Mouse (Mus musculus) MEL (cell line): ENCODE measurements around the gene Ano10. TPM values are rescaled to one million over a fixed set of nuclear protein-coding genes. Genes with fewer than 3 reads are reported as not detected.

Experiments used
- DNase-seq: peaks from one replicate; pipeline ENCODE4 v3.0.0; 2011; ENCODE audit warnings: low read depth, low spot score
- H3K27ac ChIP-seq: 2 replicates; pipeline ENCODE4 v1.5.1; 2012; ENCODE audit warnings: low read depth, mild to moderate bottlenecking, control low read depth, low read length, moderate library complexity; ENCODE audit not compliant: control insufficient read depth
- H3K27me3 ChIP-seq, 2 experiments: fragments of 150-350 bp in 1 of 2; sonication (generic) in 1 of 2; 2 replicates each; pipeline ENCODE4 v1.6.1; 2012; ENCODE audit warnings: low read length in 2 of 2, mild to moderate bottlenecking in 2 of 2, improper control_type of control experiment in 1 of 2, moderate library complexity in 1 of 2; ENCODE audit not compliant: insufficient read depth in 2 of 2, control insufficient read depth in 1 of 2
- H3K36me3 ChIP-seq, 2 experiments: 2 replicates each; pipeline ENCODE4 v1.6.1; 2012 to 2014; ENCODE audit warnings: low read length in 2 of 2, improper control_type of control experiment in 1 of 2, inconsistent platforms in 1 of 2, mild to moderate bottlenecking in 1 of 2; ENCODE audit not compliant: insufficient read depth in 2 of 2, control insufficient read depth in 1 of 2
- H3K4me1 ChIP-seq, 2 experiments: fragments of 150-350 bp in 1 of 2; sonication (generic) in 1 of 2; 2 replicates each; pipeline ENCODE4 v1.6.1; 2012; ENCODE audit warnings: low read length in 2 of 2, improper control_type of control experiment in 1 of 2, mild to moderate bottlenecking in 1 of 2; ENCODE audit not compliant: insufficient read depth in 2 of 2, control insufficient read depth in 1 of 2
- H3K4me3 ChIP-seq, 2 experiments: fragments of 150-350 bp in 1 of 2; sonication (generic) in 1 of 2; 2 replicates each; pipeline ENCODE4 v1.5.1; 2012; ENCODE audit warnings: low read depth in 2 of 2, low read length in 2 of 2, mild to moderate bottlenecking in 2 of 2, moderate library complexity in 2 of 2, control low read depth in 1 of 2, improper control_type of control experiment in 1 of 2; ENCODE audit not compliant: control insufficient read depth in 1 of 2, insufficient read depth in 1 of 2
- H3K79me2 ChIP-seq: 2 replicates; pipeline ENCODE4 v1.6.1; 2012; ENCODE audit warnings: mild to moderate bottlenecking, low read length, moderate library complexity; ENCODE audit not compliant: control insufficient read depth, poor library complexity, insufficient read depth
- H3K9ac ChIP-seq: 2 replicates; pipeline ENCODE4 v1.6.1; 2012; ENCODE audit warnings: low read depth, mild to moderate bottlenecking, control low read depth, low read length, moderate library complexity; ENCODE audit not compliant: control insufficient read depth, poor library complexity, severe bottlenecking
- H3K9me3 ChIP-seq: fragments of 150-350 bp; sonication (generic); replicated peaks from 2 replicates; pipeline ENCODE4 v1.6.1; 2012; ENCODE audit warnings: mild to moderate bottlenecking, low read length, improper control_type of control experiment, moderate library complexity; ENCODE audit not compliant: insufficient read depth
- BHLHE40 ChIP-seq: IDR thresholded peaks from 2 replicates; pipeline ENCODE4 v1.6.1; 2012; ENCODE audit warnings: low read depth, mild to moderate bottlenecking, inconsistent platforms, low read length, improper control_type of control experiment, borderline replicate concordance
- E2F4 ChIP-seq: IDR thresholded peaks from 2 replicates; pipeline ENCODE4 v1.6.1; 2011; ENCODE audit warnings: low read depth, low read length, improper control_type of control experiment, borderline replicate concordance
- ELF1 ChIP-seq: IDR thresholded peaks from 2 replicates; pipeline ENCODE4 v1.6.1; 2014; ENCODE audit warnings: low read depth, mild to moderate bottlenecking, inconsistent platforms, low read length, improper control_type of control experiment, moderate library complexity
- EP300 ChIP-seq, 2 experiments: IDR thresholded peaks; 2 replicates each; pipeline ENCODE4 v1.6.1; 2011; ENCODE audit warnings: improper control_type of control experiment in 2 of 2, low read length in 2 of 2, low read depth in 1 of 2, mild to moderate bottlenecking in 1 of 2
- ETS1 ChIP-seq: IDR thresholded peaks from 2 replicates; pipeline ENCODE4 v1.6.1; 2012; ENCODE audit warnings: low read depth, mild to moderate bottlenecking, inconsistent platforms, low read length, improper control_type of control experiment, moderate library complexity
- GATA1 ChIP-seq: IDR thresholded peaks from 2 replicates; pipeline ENCODE4 v1.6.1; 2011; ENCODE audit warnings: low read depth, low read length, improper control_type of control experiment
- HCFC1 ChIP-seq: IDR thresholded peaks from 2 replicates; pipeline ENCODE4 v1.6.1; 2012; ENCODE audit warnings: low read depth, mild to moderate bottlenecking, inconsistent platforms, low read length, improper control_type of control experiment, moderate library complexity
- KAT2A ChIP-seq: conservative IDR thresholded peaks from 2 replicates; pipeline ENCODE4 v1.6.1; 2012; ENCODE audit warnings: low read depth, low read length, improper control_type of control experiment, inconsistent platforms
- MAZ ChIP-seq: IDR thresholded peaks from 2 replicates; pipeline ENCODE4 v1.6.1; 2012; ENCODE audit warnings: low read depth, mild to moderate bottlenecking, inconsistent platforms, low read length, improper control_type of control experiment
- MXI1 ChIP-seq: IDR thresholded peaks from 2 replicates; pipeline ENCODE4 v1.6.1; 2011; ENCODE audit warnings: mild to moderate bottlenecking, low read depth, low read length, improper control_type of control experiment
- MYB ChIP-seq: IDR thresholded peaks from 2 replicates; pipeline ENCODE4 v1.6.1; 2011; ENCODE audit warnings: mild to moderate bottlenecking, low read depth, low read length, improper control_type of control experiment
- MYC ChIP-seq: IDR thresholded peaks from 2 replicates; pipeline ENCODE4 v1.6.1; 2011; ENCODE audit warnings: low read depth, mild to moderate bottlenecking, low read length, improper control_type of control experiment, moderate library complexity
- NELFE ChIP-seq: IDR thresholded peaks from 2 replicates; pipeline ENCODE4 v1.6.1; 2011; ENCODE audit warnings: low read depth, low read length, improper control_type of control experiment
- POLR2AphosphoS2 ChIP-seq: IDR thresholded peaks from 2 replicates; pipeline ENCODE4 v1.6.1; 2011; ENCODE audit warnings: low read length, improper control_type of control experiment
- POLR2AphosphoS5 ChIP-seq: IDR thresholded peaks from 2 replicates; pipeline ENCODE4 v1.6.1; 2012; ENCODE audit warnings: low read depth, borderline replicate concordance, mild to moderate bottlenecking, inconsistent platforms, low read length, moderate library complexity, mixed read lengths
- RCOR1 ChIP-seq: IDR thresholded peaks from 2 replicates; pipeline ENCODE4 v1.6.1; 2012; ENCODE audit warnings: low read depth, mild to moderate bottlenecking, inconsistent platforms, low read length, improper control_type of control experiment
- SIN3A ChIP-seq: IDR thresholded peaks from 2 replicates; pipeline ENCODE4 v1.6.1; 2012; ENCODE audit warnings: low read length, improper control_type of control experiment, inconsistent platforms
- SMC3 ChIP-seq: IDR thresholded peaks from 2 replicates; pipeline ENCODE4 v1.6.1; 2011; ENCODE audit warnings: low read depth, low read length, improper control_type of control experiment
- TBP ChIP-seq: IDR thresholded peaks from 2 replicates; pipeline ENCODE4 v1.8.0; 2011; ENCODE audit warnings: low read depth, low read length, improper control_type of control experiment
- TCF12 ChIP-seq: IDR thresholded peaks from 2 replicates; pipeline ENCODE4 v1.6.1; 2014; ENCODE audit warnings: low read depth, mild to moderate bottlenecking, inconsistent platforms, low read length, improper control_type of control experiment, moderate library complexity
- USF1 ChIP-seq: IDR thresholded peaks from 2 replicates; pipeline ENCODE4 v1.6.1; 2014; ENCODE audit warnings: low read depth, mild to moderate bottlenecking, inconsistent platforms, low read length, improper control_type of control experiment, moderate library complexity
- USF2 ChIP-seq, 2 experiments: IDR thresholded peaks; 2 replicates each; pipeline ENCODE4 v1.6.1; 2011 to 2012; ENCODE audit warnings: improper control_type of control experiment in 2 of 2, low read length in 2 of 2, borderline replicate concordance in 1 of 2, inconsistent platforms in 1 of 2, low read depth in 1 of 2, mild to moderate bottlenecking in 1 of 2; ENCODE audit not compliant: insufficient read depth in 1 of 2
- ZKSCAN1 ChIP-seq: IDR thresholded peaks from 2 replicates; pipeline ENCODE4 v1.6.1; 2012; ENCODE audit warnings: low read depth, mild to moderate bottlenecking, inconsistent platforms, low read length, improper control_type of control experiment, moderate library complexity
- ZNF384 ChIP-seq: IDR thresholded peaks from 2 replicates; pipeline ENCODE4 v1.6.1; 2012; ENCODE audit warnings: low read depth, mild to moderate bottlenecking, inconsistent platforms, low read length, improper control_type of control experiment
- polyA plus RNA-seq, 2 experiments: library from polyadenylated mRNA; stranded (reverse) in 1 of 2; unstranded in 1 of 2; fragments of >175 nt in 1 of 2; fragments of >200 nt in 1 of 2; gene quantifications; 2 replicates each; pipeline versions ENCODE4 v1.2.1 to v1.2.4; 2012; ENCODE audit warnings: low replicate concordance in 2 of 2, low read depth in 1 of 2; ENCODE audit not compliant: insufficient read length in 2 of 2, insufficient read depth in 1 of 2, missing spikeins in 1 of 2
- total RNA-seq: library from RNA; depleted of rRNA; stranded (reverse); fragments of 300-350 nt; gene quantifications from 2 replicates; pipeline ENCODE4 v1.2.3, GENCODE M21; 2012

Ano10 gene
- total and polyA plus RNA-seq, 3 experiments = 0.54 to 3.1 TPM; not detected in 1

DNA sequence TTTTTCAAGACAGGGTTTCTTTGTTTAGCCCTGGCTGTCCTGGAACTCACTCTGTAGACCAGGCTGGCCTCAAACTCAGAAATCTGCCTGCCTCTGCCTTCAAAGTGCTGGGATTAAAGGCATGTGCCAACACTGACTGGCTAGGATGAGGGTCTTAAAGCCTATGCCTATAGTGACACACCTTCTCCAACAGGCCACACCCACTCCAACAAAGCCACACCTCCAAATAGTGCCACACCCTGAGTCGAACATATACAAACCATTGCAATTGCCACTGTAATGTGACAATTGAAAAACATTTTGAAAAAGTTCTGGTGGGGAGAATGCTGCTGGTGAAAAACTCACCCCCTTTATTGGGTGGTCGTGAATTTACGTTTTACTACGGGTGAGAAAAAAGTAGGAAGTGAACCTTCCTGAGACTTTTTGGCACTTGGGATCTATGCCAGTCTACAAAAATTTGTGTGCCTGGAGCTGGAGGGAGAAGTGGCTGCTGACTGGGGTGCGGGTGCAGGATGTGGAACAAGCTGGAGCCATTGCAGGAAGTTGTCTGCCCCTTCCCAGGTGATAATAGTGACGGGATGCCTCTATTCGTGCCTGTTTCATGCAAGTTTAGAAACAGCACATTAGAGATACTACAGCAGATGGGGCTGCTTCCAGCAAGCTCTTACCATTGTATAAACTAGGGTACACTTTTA lies 18.2 kb upstream of the Ano10 start:
- TF ChIP-seq ZNF384 (no peak), BHLHE40 (no peak), POLR2AphosphoS2 (no peak), KAT2A (no peak), POLR2AphosphoS5 (no peak), GATA1 (no peak), MAZ (no peak), MXI1 (no peak), USF1 (no peak), E2F4 (no peak), ETS1 (no peak), ELF1 (no peak), TBP (no peak), SMC3 (no peak), SIN3A (no peak), MYB (no peak), HCFC1 (no peak), MYC (no peak)
- H3K27me3 ChIP-seq = peaks cover 0 to under 1% of the 10 kb centered on the region in 2 experiments; a peak in 2 of 4 replicates
- H3K9me3 ChIP-seq = no peaks in the 10 kb centered on the region
- peaks cover 0 to 13% of the 10 kb centered on the region in 2 experiments; a peak in 2 of 4 replicates for H3K36me3 ChIP-seq
- no peak overlapping the region for H3K4me3 ChIP-seq
- no peak overlapping the region for H3K27ac ChIP-seq
- no peak overlapping the region for H3K9ac ChIP-seq
- no peaks in the 10 kb centered on the region for H3K79me2 ChIP-seq
- peaks cover 0 to 17% of the 10 kb centered on the region in 2 experiments; a peak in 2 of 4 replicates for H3K4me1 ChIP-seq
- DNase-seq = peak; percentile 11

DNA sequence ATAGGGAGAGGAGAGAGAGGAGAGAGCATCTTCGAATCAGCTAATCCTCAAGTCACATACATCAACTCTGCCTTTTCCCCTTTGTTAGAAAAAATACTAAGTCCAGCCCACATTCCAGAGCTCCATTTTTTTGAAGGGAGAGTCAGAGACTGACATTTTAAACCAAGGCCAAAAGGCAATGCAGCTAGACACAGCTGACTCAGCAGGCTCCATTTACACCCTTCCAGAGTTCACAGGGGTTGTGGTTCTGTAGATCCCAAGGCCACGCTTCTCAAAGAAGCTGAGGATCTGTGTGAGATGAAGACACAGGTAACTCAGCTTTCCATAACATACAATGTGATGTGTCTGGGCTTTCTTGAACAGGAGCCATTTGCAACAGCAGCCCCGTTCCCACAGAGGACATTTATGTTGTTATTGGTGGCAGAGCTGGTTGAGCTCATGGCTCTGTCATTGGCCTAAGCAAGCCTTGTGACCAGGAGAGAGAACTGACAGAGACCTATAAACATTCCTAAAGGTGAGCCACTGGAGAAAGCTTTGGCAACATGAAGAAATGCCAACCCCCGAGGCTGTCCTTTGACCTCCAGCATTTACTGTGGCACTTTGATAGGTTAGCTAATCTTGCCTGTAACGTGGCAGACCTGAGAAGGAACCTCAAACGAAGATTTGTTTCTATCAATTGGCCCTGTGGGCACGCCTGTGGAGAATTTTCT lies 17.0 kb upstream of the Ano10 start:
- no peaks in the 10 kb centered on the region for H3K9me3 ChIP-seq
- H3K79me2 ChIP-seq = no peaks in the 10 kb centered on the region
- peaks cover 0 to 17% of the 10 kb centered on the region in 2 experiments; a peak in 2 of 4 replicates for H3K4me1 ChIP-seq
- peaks cover 0 to 13% of the 10 kb centered on the region in 2 experiments; a peak in 2 of 4 replicates for H3K36me3 ChIP-seq
- DNase-seq = peak; percentile 18
- peak overlapping the region; percentile 82; the same call in 1 of the 2 replicates for H3K9ac ChIP-seq
- peaks cover 0 to 2% of the 10 kb centered on the region in 2 experiments; a peak in 3 of 4 replicates for H3K27me3 ChIP-seq
- H3K27ac ChIP-seq = no peak overlapping the region
- peak overlapping the region; percentile 70 to 85 for H3K4me3 ChIP-seq
- TF ChIP-seq EP300 (IDR thresholded peaks at IDR 0.05; ENCODE audit: low read depth in 1 of 2, low read length in 2 of 2) (no peak), MYC (no peak), RCOR1 (no peak), E2F4 (no peak), NELFE (no peak), HCFC1 (no peak), GATA1 (no peak), USF2 (IDR thresholded peaks at IDR 0.05; ENCODE audit: borderline replicate concordance in 1 of 2, insufficient read depth in 1 of 2, low read depth in 1 of 2, low read length in 2 of 2) (no peak), ZKSCAN1 (no peak), TCF12 (no peak)
